Mouse (Mus musculus): ENCODE data around the gene Cdh13. TPM values are rescaled to one million over a fixed set of nuclear protein-coding genes. Genes with fewer than 3 reads are reported as not detected.

The Cdh13 gene
- polyA plus RNA-seq, 1 experiment from 2014 or later: 37.1 TPM

DNA sequence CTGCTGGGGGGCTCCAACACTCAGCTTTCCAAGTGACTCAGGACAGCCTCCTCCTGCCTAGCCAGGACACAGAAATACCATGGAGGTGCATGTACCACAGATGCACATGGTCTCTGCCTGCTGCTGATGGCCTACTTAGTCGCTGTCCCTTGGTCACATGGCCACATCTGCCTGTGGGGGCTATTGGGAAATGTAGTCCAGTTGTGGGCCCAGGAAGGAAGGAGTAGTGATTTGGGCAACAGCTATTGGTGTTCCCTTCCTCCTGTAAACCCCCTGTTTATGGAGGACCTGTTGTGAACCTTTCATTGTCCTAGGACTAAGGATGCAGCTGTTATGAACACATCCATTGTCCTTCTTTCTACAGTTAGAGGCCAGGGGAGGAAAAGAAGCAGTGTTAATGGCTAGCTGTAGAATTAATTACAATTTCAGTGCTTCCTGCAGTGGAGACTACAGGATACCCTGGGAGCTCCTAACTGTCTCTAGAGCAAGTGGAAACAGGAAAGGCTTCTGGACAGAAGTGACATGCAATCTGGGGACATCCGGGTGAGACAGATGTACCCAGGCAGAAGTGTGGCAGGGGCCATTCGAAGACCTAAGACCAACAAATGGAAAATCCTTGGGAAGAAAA is 150.1 kb downstream of the Cdh13 start:
- Histone ChIP-seq H3K4me2 (no peak overlapping the region), H3K4me1 (ENCODE audit: control insufficient read depth, insufficient read depth, low read length) (no peaks in the 10 kb centered on the region), H3K27me3 (ENCODE audit: control insufficient read depth, insufficient read depth, low read length) (no peaks in the 10 kb centered on the region), H3K4me3 (ENCODE audit: low read depth, low read length) (no peak overlapping the region), H3K9ac (ENCODE audit: low read depth, low read length) (no peak overlapping the region), H3K27ac (ENCODE audit: low read depth, low read length) (no peak overlapping the region), H3K36me3 (ENCODE audit: control insufficient read depth, insufficient read depth, low read length) (no peaks in the 10 kb centered on the region), H3K9me3 (replicated peaks; ENCODE audit: control insufficient read depth, low read length) (no peaks in the 10 kb centered on the region)
- ATAC-seq (replicated peaks; ENCODE audit: insufficient number of reproducible peaks, low FRiP score, low TSS enrichment): no peak
- WGBS (ENCODE audit: insufficient replicate concordance): 77% methylated on average over 3 of the region's 3 CpGs

DNA sequence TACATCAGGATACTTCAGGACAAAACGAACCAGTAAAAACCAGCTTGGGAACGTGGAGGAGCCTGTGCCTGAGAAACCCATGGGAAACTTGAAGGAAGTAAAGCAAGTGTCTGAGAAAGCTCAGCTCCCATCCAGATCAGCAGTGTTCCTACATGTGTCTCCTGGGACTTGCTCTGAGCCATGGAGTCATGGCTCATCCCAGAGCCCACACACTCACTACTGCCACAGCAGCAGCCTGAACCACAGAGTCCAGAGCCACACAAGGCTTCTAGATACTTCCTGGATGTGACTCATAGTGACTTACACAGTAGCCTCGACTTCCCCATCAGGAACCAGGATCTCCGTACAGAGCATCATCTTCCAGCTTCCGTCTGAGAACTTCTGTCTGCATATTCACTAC is 153.2 kb downstream of the Cdh13 start:
- H3K4me2 ChIP-seq: no peak overlapping the region
- no peak overlapping the region for H3K4me3 ChIP-seq (ENCODE audit: low read depth, low read length)
- ATAC-seq (replicated peaks; ENCODE audit: insufficient number of reproducible peaks, low FRiP score, low TSS enrichment): no peak
- H3K9ac ChIP-seq (ENCODE audit: low read depth, low read length): no peak overlapping the region
- WGBS (ENCODE audit: insufficient replicate concordance): 72% methylated on average over 5 of the region's 5 CpGs
- H3K36me3 ChIP-seq (ENCODE audit: control insufficient read depth, insufficient read depth, low read length): no peaks in the 10 kb centered on the region
- no peak overlapping the region for H3K27ac ChIP-seq (ENCODE audit: low read depth, low read length)
- H3K4me1 ChIP-seq (ENCODE audit: control insufficient read depth, insufficient read depth, low read length): no peaks in the 10 kb centered on the region
- H3K27me3 ChIP-seq (ENCODE audit: control insufficient read depth, insufficient read depth, low read length): no peaks in the 10 kb centered on the region
- H3K9me3 ChIP-seq (replicated peaks; ENCODE audit: control insufficient read depth, low read length): no peaks in the 10 kb centered on the region

DNA sequence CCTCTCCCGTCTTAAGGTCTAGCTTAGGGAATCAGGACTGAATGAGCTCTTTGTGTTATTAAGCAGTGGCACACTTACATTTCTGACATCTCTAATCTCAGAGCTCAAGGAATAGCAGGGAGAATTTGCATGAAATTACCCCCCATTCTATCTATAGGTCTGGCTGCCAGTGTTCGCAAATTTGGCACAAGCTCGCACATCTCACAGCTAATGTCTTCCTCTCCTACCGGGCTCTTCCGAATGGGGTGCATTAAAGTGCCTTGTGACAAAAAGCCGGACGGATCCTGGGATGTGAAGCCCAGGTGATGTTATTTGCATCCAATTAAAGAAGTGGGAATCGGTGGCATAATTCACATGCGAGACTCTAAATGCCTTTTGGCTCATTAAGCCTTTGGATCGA is 153.6 kb downstream of the Cdh13 start:
- 78% methylated on average over 10 of the region's 10 CpGs for WGBS (ENCODE audit: insufficient replicate concordance)
- Histone ChIP-seq H3K27me3 (ENCODE audit: control insufficient read depth, insufficient read depth, low read length) (no peaks in the 10 kb centered on the region), H3K4me2 (no peak overlapping the region), H3K27ac (ENCODE audit: low read depth, low read length) (no peak overlapping the region), H3K9me3 (replicated peaks; ENCODE audit: control insufficient read depth, low read length) (no peaks in the 10 kb centered on the region), H3K4me1 (ENCODE audit: control insufficient read depth, insufficient read depth, low read length) (no peaks in the 10 kb centered on the region), H3K9ac (ENCODE audit: low read depth, low read length) (no peak overlapping the region), H3K36me3 (ENCODE audit: control insufficient read depth, insufficient read depth, low read length) (no peaks in the 10 kb centered on the region), H3K4me3 (ENCODE audit: low read depth, low read length) (no peak overlapping the region)
- ATAC-seq (replicated peaks; ENCODE audit: insufficient number of reproducible peaks, low FRiP score, low TSS enrichment): no peak

DNA sequence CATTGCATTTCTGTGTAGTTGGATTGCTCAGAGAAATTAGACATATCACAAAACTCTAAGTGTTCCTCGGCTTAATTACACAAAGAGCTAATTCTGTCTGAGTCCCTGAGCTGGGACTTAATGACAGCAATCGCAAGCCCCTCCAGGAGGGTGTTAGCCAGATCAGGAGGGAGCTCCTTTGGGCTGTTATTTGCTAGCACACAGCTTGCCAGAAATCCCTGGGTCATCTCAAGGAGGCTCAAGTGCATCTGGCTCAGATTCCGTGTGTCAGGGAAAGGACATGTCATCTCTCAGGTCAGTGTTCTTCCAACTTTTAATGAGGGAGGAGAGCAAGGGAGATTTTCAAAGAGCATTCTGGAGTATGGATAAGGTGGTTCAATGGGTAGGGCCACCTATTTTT is 154.3 kb downstream of the Cdh13 start:
- 56% methylated on average over 3 of the region's 3 CpGs for WGBS (ENCODE audit: insufficient replicate concordance)
- Histone ChIP-seq H3K9ac (ENCODE audit: low read depth, low read length) (no peak overlapping the region), H3K4me3 (ENCODE audit: low read depth, low read length) (no peak overlapping the region), H3K27me3 (ENCODE audit: control insufficient read depth, insufficient read depth, low read length) (no peaks in the 10 kb centered on the region), H3K4me1 (ENCODE audit: control insufficient read depth, insufficient read depth, low read length) (no peaks in the 10 kb centered on the region), H3K36me3 (ENCODE audit: control insufficient read depth, insufficient read depth, low read length) (no peaks in the 10 kb centered on the region), H3K4me2 (no peak overlapping the region), H3K9me3 (replicated peaks; ENCODE audit: control insufficient read depth, low read length) (no peaks in the 10 kb centered on the region), H3K27ac (ENCODE audit: low read depth, low read length) (no peak overlapping the region)
- no peak for ATAC-seq (replicated peaks; ENCODE audit: insufficient number of reproducible peaks, low FRiP score, low TSS enrichment)

DNA sequence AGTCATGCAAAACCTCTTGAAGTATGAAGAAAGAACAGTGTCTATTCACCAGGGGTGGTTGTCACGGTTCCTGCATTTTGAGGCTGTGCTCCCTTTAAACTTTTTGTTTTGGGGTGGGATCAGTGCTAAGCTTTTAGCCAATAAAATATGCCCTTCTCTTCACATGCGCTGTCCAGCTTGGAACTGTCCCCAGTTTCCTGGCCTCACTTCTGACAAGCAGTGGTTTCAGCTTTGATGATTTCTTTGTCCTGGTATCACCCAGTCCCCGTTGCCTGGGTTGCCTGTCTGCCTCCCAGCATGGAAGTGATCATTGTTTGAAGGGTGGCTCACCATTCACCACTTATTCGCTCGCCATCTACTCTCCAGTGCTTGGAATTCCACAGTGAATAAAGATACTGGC is 156.3 kb downstream of the Cdh13 start:
- H3K9ac ChIP-seq (ENCODE audit: low read depth, low read length): no peak overlapping the region
- no peak overlapping the region for H3K4me2 ChIP-seq
- no peak overlapping the region for H3K27ac ChIP-seq (ENCODE audit: low read depth, low read length)
- no peak overlapping the region for H3K4me3 ChIP-seq (ENCODE audit: low read depth, low read length)
- WGBS (ENCODE audit: insufficient replicate concordance): 60% methylated on average over 5 of the region's 5 CpGs
- H3K9me3 ChIP-seq (replicated peaks; ENCODE audit: control insufficient read depth, low read length): no peaks in the 10 kb centered on the region
- ATAC-seq (replicated peaks; ENCODE audit: insufficient number of reproducible peaks, low FRiP score, low TSS enrichment): no peak
- no peaks in the 10 kb centered on the region for H3K4me1 ChIP-seq (ENCODE audit: control insufficient read depth, insufficient read depth, low read length)
- H3K36me3 ChIP-seq (ENCODE audit: control insufficient read depth, insufficient read depth, low read length): no peaks in the 10 kb centered on the region
- no peaks in the 10 kb centered on the region for H3K27me3 ChIP-seq (ENCODE audit: control insufficient read depth, insufficient read depth, low read length)

DNA sequence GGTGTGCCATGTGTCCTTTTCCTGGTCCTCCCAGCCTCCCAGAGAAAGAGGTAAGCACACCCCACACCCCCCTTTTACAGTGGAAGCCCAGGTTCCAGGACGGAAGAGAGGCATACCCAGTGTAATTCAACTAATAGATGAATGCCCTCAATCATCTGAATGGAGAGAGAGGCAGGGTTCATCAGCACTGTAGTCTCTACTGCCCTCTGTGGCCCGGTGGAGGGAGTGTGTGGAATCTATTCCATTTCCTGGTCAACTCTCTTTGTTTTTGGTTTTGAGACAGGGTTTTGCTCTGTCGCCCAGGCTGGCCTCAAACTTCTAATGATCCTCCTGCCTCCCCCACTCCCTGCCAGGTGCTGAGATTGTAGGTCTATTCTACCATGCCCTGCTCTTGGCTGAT is 159.8 kb downstream of the Cdh13 start:
- H3K4me1 ChIP-seq (ENCODE audit: control insufficient read depth, insufficient read depth, low read length): 0 out of 2 replicates have a peak, but pooled peaks cover 2% of the 10 kb centered on the region
- no peaks in the 10 kb centered on the region for H3K36me3 ChIP-seq (ENCODE audit: control insufficient read depth, insufficient read depth, low read length)
- no peaks in the 10 kb centered on the region for H3K9me3 ChIP-seq (replicated peaks; ENCODE audit: control insufficient read depth, low read length)
- WGBS (ENCODE audit: insufficient replicate concordance): 59% methylated on average over 3 of the region's 3 CpGs
- no peaks in the 10 kb centered on the region for H3K27me3 ChIP-seq (ENCODE audit: control insufficient read depth, insufficient read depth, low read length)
- ATAC-seq (replicated peaks; ENCODE audit: insufficient number of reproducible peaks, low FRiP score, low TSS enrichment): no peak
- no peak overlapping the region for H3K4me3 ChIP-seq (ENCODE audit: low read depth, low read length)
- H3K9ac ChIP-seq (ENCODE audit: low read depth, low read length): no peak overlapping the region
- no peak overlapping the region for H3K27ac ChIP-seq (ENCODE audit: low read depth, low read length)
- no peak overlapping the region for H3K4me2 ChIP-seq

DNA sequence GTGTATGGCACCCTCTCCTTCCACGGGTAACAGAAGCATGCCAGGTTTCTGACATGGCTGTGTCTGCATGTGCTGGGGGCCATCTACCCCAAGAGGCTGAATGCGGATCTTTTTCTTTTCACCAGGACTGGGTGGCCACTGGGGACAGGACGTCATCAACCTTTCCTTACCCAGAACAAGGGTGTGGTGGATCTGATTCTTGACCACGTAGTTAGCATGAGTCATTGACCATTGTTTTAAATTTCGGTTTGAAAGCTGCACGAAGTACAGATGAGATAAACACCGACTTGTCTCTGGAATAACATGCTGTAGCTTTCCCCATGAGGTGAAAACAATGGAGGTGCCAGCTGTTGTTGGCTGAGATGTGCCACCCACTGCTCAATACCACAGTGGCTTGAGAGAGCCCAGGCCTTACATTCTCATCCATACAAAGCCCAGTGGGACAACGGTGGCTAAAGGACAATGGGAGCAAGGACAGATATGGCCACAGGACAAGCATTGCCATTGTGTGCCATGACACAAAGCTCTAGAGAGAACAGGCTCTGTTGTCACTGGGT is 161.2 kb downstream of the Cdh13 start:
- Histone ChIP-seq H3K4me2 (no peak overlapping the region), H3K27me3 (ENCODE audit: control insufficient read depth, insufficient read depth, low read length) (no peaks in the 10 kb centered on the region), H3K27ac (ENCODE audit: low read depth, low read length) (no peak overlapping the region), H3K4me1 (ENCODE audit: control insufficient read depth, insufficient read depth, low read length) (0 out of 2 replicates have a peak, but pooled peaks cover 2% of the 10 kb centered on the region), H3K4me3 (ENCODE audit: low read depth, low read length) (no peak overlapping the region), H3K36me3 (ENCODE audit: control insufficient read depth, insufficient read depth, low read length) (no peaks in the 10 kb centered on the region), H3K9ac (ENCODE audit: low read depth, low read length) (no peak overlapping the region), H3K9me3 (replicated peaks; ENCODE audit: control insufficient read depth, low read length) (no peaks in the 10 kb centered on the region)
- WGBS (ENCODE audit: insufficient replicate concordance): 69% methylated on average over 8 of the region's 8 CpGs
- ATAC-seq (replicated peaks; ENCODE audit: insufficient number of reproducible peaks, low FRiP score, low TSS enrichment): no peak

DNA sequence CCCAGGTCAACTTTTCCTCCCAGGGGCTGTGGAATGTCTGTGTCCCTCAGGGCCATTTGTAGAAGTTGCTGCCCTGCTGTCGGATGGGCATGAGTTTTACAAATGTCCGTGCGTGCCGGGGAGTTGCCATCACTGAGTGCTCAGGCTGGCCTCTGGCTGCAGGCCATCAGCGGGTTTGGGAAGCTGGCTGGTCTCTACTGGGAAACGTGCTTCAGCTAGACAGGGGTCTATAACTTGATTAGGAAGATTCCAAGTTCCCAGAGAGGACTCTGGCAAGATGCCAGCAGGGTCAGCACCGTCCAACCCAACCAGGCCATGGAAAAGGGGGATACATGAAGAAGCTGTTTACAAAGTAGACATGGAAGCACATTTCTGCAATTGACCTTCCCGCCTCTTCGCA is 163.0 kb downstream of the Cdh13 start:
- H3K4me2 ChIP-seq: no peak overlapping the region
- no peaks in the 10 kb centered on the region for H3K9me3 ChIP-seq (replicated peaks; ENCODE audit: control insufficient read depth, low read length)
- no peaks in the 10 kb centered on the region for H3K36me3 ChIP-seq (ENCODE audit: control insufficient read depth, insufficient read depth, low read length)
- no peak overlapping the region for H3K9ac ChIP-seq (ENCODE audit: low read depth, low read length)
- H3K27ac ChIP-seq (ENCODE audit: low read depth, low read length): no peak overlapping the region
- no peak overlapping the region for H3K4me3 ChIP-seq (ENCODE audit: low read depth, low read length)
- ATAC-seq (replicated peaks; ENCODE audit: insufficient number of reproducible peaks, low FRiP score, low TSS enrichment): no peak
- no peaks in the 10 kb centered on the region for H3K27me3 ChIP-seq (ENCODE audit: control insufficient read depth, insufficient read depth, low read length)
- 0 out of 2 replicates have a peak, but pooled peaks cover 2% of the 10 kb centered on the region for H3K4me1 ChIP-seq (ENCODE audit: control insufficient read depth, insufficient read depth, low read length)
- 78% methylated on average over 9 of the region's 9 CpGs for WGBS (ENCODE audit: insufficient replicate concordance)

DNA sequence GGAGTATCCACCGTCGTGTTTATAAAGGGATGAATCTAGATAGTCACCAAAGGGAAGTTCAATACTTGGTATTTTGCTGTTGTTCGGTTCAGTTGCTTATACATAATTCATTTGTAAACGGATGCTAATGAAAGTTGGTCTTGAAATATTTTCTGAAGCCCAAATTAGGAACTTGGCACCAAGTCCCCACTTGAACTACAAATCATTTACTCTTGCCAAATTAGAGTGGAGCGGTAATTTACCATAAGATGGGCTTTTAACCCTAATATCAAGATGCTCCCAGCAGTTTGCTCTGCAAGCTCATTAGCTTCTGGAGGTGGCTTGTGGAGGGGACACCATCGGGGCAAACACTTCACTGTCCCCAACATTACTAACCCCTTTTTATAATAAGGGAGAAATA is 164.5 kb downstream of the Cdh13 start:
- H3K9ac ChIP-seq (ENCODE audit: low read depth, low read length): no peak overlapping the region
- 0 out of 2 replicates have a peak, but pooled peaks cover 2% of the 10 kb centered on the region for H3K4me1 ChIP-seq (ENCODE audit: control insufficient read depth, insufficient read depth, low read length)
- no peak for ATAC-seq (replicated peaks; ENCODE audit: insufficient number of reproducible peaks, low FRiP score, low TSS enrichment)
- WGBS (ENCODE audit: insufficient replicate concordance): 88% methylated on average over 6 of the region's 6 CpGs
- H3K4me2 ChIP-seq: no peak overlapping the region
- no peak overlapping the region for H3K4me3 ChIP-seq (ENCODE audit: low read depth, low read length)
- no peaks in the 10 kb centered on the region for H3K9me3 ChIP-seq (replicated peaks; ENCODE audit: control insufficient read depth, low read length)
- no peak overlapping the region for H3K27ac ChIP-seq (ENCODE audit: low read depth, low read length)
- no peaks in the 10 kb centered on the region for H3K36me3 ChIP-seq (ENCODE audit: control insufficient read depth, insufficient read depth, low read length)
- H3K27me3 ChIP-seq (ENCODE audit: control insufficient read depth, insufficient read depth, low read length): no peaks in the 10 kb centered on the region
